Mouse (Mus musculus): ENCODE results near the gene Thsd7a.

Gene Thsd7a

GRCm38 (mm10) chr6:12748787-12749530, at the start of gene Thsd7a:
Thsd7a (minus strand) TSS chr6:12749410.
- no peak for DNase-seq (ENCODE audit: low spot score in 2 of 2)

- no peak for DNase-seq (ENCODE audit: low spot score in 2 of 2)
Observed at GRCm38 (mm10) chr6:12787129-12787528, 37.9 kb upstream of the Thsd7a start.

GRCm38 (mm10) chr6:12786378-12786982, 37.3 kb upstream of the Thsd7a start:
- DNase-seq (ENCODE audit: low spot score in 2 of 2) = no peak

- no peak for DNase-seq (ENCODE audit: low spot score in 2 of 2)
Observed at GRCm38 (mm10) chr6:12784918-12785618, 35.9 kb upstream of the Thsd7a start.

- DNase-seq (ENCODE audit: low spot score in 2 of 2) = no peak
Observed at GRCm38 (mm10) chr6:12772799-12773198, 23.6 kb upstream of the Thsd7a start.

- no peak for DNase-seq (ENCODE audit: low spot score in 2 of 2)
Observed at GRCm38 (mm10) chr6:12765191-12765590, 16.0 kb upstream of the Thsd7a start.

GRCm38 (mm10) chr6:12764606-12765005, 15.4 kb upstream of the Thsd7a start:
- no peak for DNase-seq (ENCODE audit: low spot score in 2 of 2)

- no peak for DNase-seq (ENCODE audit: low spot score in 2 of 2)
Observed at GRCm38 (mm10) chr6:12763816-12764215, 14.6 kb upstream of the Thsd7a start.

- DNase-seq (ENCODE audit: low spot score in 2 of 2) = no peak
Observed at GRCm38 (mm10) chr6:12759328-12760193, 10.4 kb upstream of the Thsd7a start.

GRCm38 (mm10) chr6:12752297-12752696, 3.1 kb upstream of the Thsd7a start:
- no peak for DNase-seq (ENCODE audit: low spot score in 2 of 2)

GRCm38 (mm10) chr6:12750441-12750840, 1.2 kb upstream of the Thsd7a start:
- DNase-seq (ENCODE audit: low spot score in 2 of 2) = no peak

GRCm38 (mm10) chr6:12749531-12750210, 461 bp upstream of the Thsd7a start:
- DNase-seq (ENCODE audit: low spot score in 2 of 2) = no peak

GRCm38 (mm10) chr6:12748454-12748786, 790 bp downstream of the Thsd7a start:
- no peak for DNase-seq (ENCODE audit: low spot score in 2 of 2)

- DNase-seq (ENCODE audit: low spot score in 2 of 2) = no peak
Observed at GRCm38 (mm10) chr6:12747856-12748450, 1.3 kb downstream of the Thsd7a start.

- DNase-seq (ENCODE audit: low spot score in 2 of 2) = no peak
Observed at GRCm38 (mm10) chr6:12742791-12743190, 6.4 kb downstream of the Thsd7a start.

GRCm38 (mm10) chr6:12733924-12734323, 15.3 kb downstream of the Thsd7a start:
- DNase-seq (ENCODE audit: low spot score in 2 of 2) = no peak

- no peak for DNase-seq (ENCODE audit: low spot score in 2 of 2)
Observed at GRCm38 (mm10) chr6:12716071-12716470, 33.1 kb downstream of the Thsd7a start.

GRCm38 (mm10) chr6:12712581-12712980, 36.6 kb downstream of the Thsd7a start:
- DNase-seq (ENCODE audit: low spot score in 2 of 2) = no peak

- no peak for DNase-seq (ENCODE audit: low spot score in 2 of 2)
Observed at GRCm38 (mm10) chr6:12702925-12703324, 46.3 kb downstream of the Thsd7a start.

- DNase-seq (ENCODE audit: low spot score in 2 of 2) = no peak
Observed at GRCm38 (mm10) chr6:12699089-12699488, 50.1 kb downstream of the Thsd7a start.

- DNase-seq (ENCODE audit: low spot score in 2 of 2) = no peak
Observed at GRCm38 (mm10) chr6:12693689-12694088, 55.5 kb downstream of the Thsd7a start.
